Mouse (Mus musculus): ENCODE measurements at regions not wholly inside any gene's neighbourhood (a gene's known extent, or its start where the extent isn't known, plus 50 kb on each side); places are given as distances from the start of the nearest gene placed in this dataset.

DNA sequence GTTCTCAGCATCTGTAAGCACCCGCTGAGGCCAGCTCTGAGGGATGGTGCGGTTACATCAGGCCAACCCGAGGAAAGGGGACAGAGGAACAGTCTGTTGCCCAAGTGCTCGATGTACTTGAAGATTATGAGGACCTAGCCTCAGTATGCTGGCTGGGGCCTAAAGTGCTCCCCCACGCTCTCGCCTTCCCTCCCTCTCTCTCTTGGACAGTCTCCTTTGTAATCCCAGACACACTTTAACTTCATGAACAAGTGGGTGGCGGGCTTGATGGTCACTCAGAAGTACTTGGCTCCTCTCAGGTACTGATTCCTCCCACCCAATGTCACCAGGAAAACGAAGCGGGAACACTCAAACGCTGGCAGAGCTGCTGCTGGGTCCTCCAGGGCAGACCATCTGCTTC is 93.1 kb downstream of the Vcpkmt start:
- TF ChIP-seq CTCF (IDR thresholded peaks at IDR 0.05; ENCODE audit: borderline replicate concordance, extremely low read depth, insufficient read depth, insufficient read length) = no peak
- no peak for TF ChIP-seq POLR2A (IDR thresholded peaks at IDR 0.05; ENCODE audit: borderline replicate concordance, extremely low read depth, insufficient read depth, insufficient read length, poor library complexity, severe bottlenecking)

Data from brain, embryonic 14.5 days (tissue).